In the genomic region with DNA sequence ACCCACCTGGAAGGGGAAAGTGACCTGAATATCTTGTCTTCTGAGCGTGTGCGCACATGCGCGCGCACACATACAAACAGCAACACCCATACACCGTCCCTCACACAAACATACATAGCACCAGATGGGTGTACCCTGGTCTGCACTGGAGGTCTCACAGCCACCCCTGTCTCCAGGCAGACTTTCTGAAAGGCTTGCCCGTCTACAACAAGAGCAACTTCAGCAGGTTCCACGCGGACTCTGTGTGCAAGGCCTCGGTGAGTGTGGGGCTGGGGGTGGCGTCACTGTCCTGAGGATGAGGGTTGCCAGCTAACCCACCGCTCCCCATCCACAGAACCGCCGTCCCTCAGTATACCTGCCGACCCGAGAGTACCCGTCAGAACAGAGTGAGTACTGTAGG, we compare ENCODE assay signal across 24 mouse cellular contexts.
"Had no signal": no experiment of that assay in that cellular context is flagged by ENCODE, and none has a peak within 500 bp of the region (broad histone marks: within the 10 kb centered on the region; RNA-seq: fewer than 3 reads in every experiment).

No protein-coding gene starts in this region.

- H3K9me3 ChIP-seq: heart, embryonic 10.5 days; heart, embryonic 12.5 days; hindbrain, embryonic 13.5 days; hindbrain, embryonic 15.5 days; kidney, embryonic 15.5 days; limb, embryonic 13.5 days; limb, embryonic 15.5 days; liver, embryonic 12.5 days had no signal

- H3K9ac ChIP-seq: heart, embryonic 12.5 days; hindbrain, embryonic 13.5 days; hindbrain, embryonic 15.5 days; limb, embryonic 13.5 days; limb, embryonic 15.5 days; liver, embryonic 12.5 days; liver, embryonic 14.5 days had no signal

- H3K27me3 ChIP-seq: heart, embryonic 12.5 days; hindbrain, embryonic 13.5 days; hindbrain, embryonic 15.5 days; kidney, embryonic 15.5 days; limb, embryonic 13.5 days; limb, embryonic 15.5 days; liver, embryonic 12.5 days had no signal

- H3K4me2 ChIP-seq: heart, embryonic 12.5 days; hindbrain, embryonic 13.5 days; hindbrain, embryonic 15.5 days; kidney, embryonic 15.5 days; limb, embryonic 13.5 days; limb, embryonic 15.5 days; liver, embryonic 12.5 days had no signal

- H3K27ac ChIP-seq: heart, embryonic 10.5 days; hindbrain, embryonic 13.5 days; hindbrain, embryonic 15.5 days; hindbrain, postnatal 0 days; kidney, embryonic 15.5 days; kidney, postnatal 0 days; limb, embryonic 13.5 days; limb, embryonic 15.5 days; liver, embryonic 12.5 days; liver, embryonic 14.5 days had no signal

- DNase-seq: gastrocnemius, postnatal 14 days; gastrocnemius, postnatal 36 days; heart, adult 18-20 months; heart, postnatal 10 days; kidney, adult 11 months; kidney, adult 2 months; kidney, adult 9 months; kidney, postnatal 14 days; kidney, postnatal 36 days; layer of hippocampus, adult 9-11 months; layer of hippocampus, postnatal 36 days; left cerebral cortex, postnatal 4 days had no signal

- H3K4me3 ChIP-seq: heart, embryonic 10.5 days; heart, embryonic 12.5 days; hindbrain, embryonic 15.5 days; kidney, embryonic 15.5 days; limb, embryonic 13.5 days; limb, embryonic 15.5 days; liver, embryonic 12.5 days had no signal

- ATAC-seq: hindbrain, postnatal 0 days; intestine, embryonic 16.5 days; liver, embryonic 12.5 days had no signal
